Mouse (Mus musculus) ES-E14 (cell line): ENCODE data around the gene Ifnz.
"Not testable (repeated sequence)": the region's sequence is repeated elsewhere in the genome, so short reads cannot be mapped to it uniquely, and the experiment has no call there.

Experiments
- CHD2 ChIP-seq: IDR thresholded peaks from 2 replicates; pipeline ENCODE4 v1.6.1; 2014; ENCODE audit warnings: mild to moderate bottlenecking, low read depth, low read length, inconsistent platforms
- HCFC1 ChIP-seq: IDR thresholded peaks from 2 replicates; pipeline ENCODE4 v1.6.1; 2012; ENCODE audit warnings: low read length, inconsistent platforms, borderline replicate concordance; ENCODE audit not compliant: insufficient read depth
- MAFK ChIP-seq: IDR thresholded peaks from 2 replicates; pipeline ENCODE4 v1.6.1; 2014; ENCODE audit warnings: mild to moderate bottlenecking, low read depth, low read length, inconsistent platforms; ENCODE audit not compliant: insufficient read depth
- ZC3H11A ChIP-seq: IDR thresholded peaks from 2 replicates; pipeline ENCODE4 v1.6.1; 2012; ENCODE audit warnings: low read depth, mild to moderate bottlenecking, inconsistent platforms, low read length, borderline replicate concordance
- ZNF384 ChIP-seq: IDR thresholded peaks from 2 replicates; pipeline ENCODE4 v1.6.1; 2012; ENCODE audit warnings: low read depth, low read length, inconsistent platforms

- TF ChIP-seq ZNF384, CHD2, ZC3H11A, MAFK, HCFC1: not testable (repeated sequence)
These were observed 1.6 kb upstream of the Ifnz start for GRCm38 (mm10) chr4:88780320-88780719.
